Mouse (Mus musculus) kidney, postnatal 36 days (tissue): ENCODE data around the gene Zbtb2.

Experiments used
- DNase-seq, 2 experiments: peaks; one replicate each; pipeline ENCODE4 v3.0.0; 2021 to 2022; ENCODE audit warnings: mixed read lengths in 2 of 2

Gene Zbtb2

DNA sequence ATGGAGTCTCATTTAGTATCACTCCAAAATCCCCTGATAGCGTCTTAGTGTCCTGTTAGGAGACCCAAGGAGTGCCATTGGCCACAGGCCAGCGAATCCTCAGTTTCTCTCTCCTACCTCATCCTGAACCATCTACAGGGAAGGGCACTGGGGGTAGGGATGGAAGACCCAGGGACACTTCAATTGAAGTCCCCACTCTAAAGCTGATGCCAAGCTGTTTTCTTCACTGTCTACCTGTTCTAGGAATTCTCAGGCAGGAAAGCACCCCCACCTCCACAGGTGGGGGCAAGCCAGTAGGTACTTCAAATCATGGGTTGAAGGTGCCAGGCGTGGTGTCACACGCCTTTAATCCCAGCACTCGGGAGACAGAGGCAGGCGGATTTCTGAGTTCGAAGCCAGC is 3.7 kb downstream of the Zbtb2 start:
- DNase-seq: no peak

DNA sequence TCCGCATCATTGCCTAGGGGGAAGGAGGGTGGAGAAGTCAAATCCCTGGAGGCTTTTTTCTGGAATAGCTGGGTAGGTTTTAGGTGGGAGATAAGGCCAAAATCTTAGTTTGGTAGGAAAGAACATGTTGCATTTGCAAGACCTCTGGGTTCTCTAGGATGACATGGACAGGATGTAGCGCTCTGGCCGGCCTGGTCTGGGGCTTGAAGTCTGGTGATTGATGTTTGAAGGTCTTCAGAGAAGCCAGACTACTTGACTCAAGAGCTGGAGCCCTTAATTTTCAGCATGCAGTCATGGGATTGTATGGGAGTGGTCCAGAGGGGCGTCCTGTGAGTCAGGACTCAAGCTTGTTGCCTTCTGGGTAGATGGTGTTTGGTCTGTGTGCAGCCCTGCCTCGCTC is 7.2 kb downstream of the Zbtb2 start:
- DNase-seq: no peak

DNA sequence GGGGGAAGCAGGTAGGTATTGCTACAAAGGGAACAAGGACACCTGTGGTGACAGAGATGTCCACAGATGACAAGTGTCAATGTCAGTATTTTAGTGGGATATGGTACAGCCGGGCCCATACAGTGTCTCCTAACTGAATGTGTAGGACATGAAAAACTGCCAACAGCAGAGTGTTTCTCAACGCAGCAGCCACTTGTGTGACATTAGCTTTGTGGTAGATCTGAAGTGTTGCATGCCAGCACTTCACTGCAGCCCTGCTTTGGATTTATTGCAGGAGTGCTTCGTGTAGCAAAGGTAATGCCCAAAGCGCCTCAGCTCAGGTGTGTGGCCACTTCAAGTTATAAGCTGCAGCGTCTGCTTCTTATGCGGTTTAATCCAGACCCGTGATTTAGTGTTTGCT is 11.0 kb downstream of the Zbtb2 start:
- no peak for DNase-seq

DNA sequence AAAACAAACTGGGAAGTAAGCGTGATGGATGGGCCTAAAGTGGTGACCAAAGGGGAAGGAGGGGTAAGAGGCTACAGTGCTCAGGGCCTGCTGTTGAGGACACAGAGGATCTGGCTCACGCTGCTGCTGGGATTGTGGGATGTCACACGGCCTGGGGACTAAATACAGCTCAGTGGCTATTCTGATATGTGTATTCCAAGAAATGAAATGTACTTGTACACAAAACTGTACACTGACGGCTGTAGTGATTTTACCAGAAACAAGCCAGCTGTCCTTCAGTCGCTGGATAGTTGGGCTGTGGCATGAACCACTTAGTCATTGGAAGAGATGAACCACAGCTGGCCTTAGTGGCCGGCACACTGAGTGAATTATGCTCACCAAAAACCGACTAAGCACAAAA is 11.4 kb downstream of the Zbtb2 start:
- peak in 1 of 2 experiments; percentile 35 for DNase-seq

DNA sequence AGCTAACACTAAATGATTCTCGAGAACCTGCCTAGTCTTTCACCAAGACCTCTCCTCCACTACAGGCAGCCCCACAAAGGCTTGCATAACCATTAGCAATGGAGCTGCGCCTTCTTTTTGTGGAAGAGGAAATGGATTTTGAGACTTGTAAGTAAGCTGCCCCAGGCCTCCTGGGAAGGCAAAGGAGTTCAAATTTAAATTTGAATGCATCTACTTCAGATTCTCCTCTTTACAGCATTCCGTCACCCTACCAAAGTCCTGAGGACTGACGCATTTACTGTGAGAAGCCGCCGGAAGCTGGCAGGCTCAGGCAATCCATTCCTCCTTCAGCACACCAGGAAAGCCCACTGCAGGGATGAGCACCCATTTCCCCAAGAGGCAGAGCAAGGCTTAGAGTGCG is 12.6 kb downstream of the Zbtb2 start:
- no peak for DNase-seq

DNA sequence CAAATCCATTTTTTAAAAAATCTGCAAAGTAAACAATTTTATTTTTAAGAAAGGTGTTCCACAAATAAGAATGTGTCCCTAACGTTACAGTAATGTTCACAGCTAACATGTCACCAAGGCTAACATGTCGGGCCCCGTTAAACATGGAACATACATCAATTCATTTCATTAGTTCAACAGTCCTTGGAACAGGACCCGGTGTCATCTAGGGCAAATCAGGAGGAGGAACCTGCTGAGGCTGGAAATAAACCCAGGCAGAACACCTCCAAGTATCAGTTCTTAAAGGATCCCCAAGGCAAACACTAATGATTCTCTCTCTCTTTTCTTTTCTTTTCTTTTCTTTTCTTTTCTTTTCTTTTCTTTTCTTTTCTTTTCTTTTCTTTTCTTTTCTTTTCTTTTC is 13.2 kb downstream of the Zbtb2 start:
- no peak for DNase-seq

DNA sequence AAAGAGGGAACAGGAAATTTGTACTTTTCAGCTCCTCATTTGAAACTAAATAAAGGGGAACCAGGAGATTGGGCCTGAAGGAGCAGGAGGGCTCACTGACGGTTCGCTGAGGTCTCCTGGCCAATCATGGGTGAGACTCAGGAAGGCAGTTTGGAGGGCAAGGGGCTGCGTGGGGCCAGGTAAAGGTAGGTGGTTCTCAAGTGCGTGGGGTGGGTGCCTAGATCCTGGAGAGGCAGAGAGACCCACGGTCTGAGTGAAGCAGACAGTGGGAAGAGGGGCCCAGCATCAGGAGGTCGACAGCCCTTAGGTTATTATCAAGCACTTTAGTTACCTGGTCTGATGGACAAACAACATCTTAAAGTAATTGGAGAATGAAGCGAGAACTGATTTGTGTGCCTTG is 13.7 kb downstream of the Zbtb2 start:
- DNase-seq: no peak

DNA sequence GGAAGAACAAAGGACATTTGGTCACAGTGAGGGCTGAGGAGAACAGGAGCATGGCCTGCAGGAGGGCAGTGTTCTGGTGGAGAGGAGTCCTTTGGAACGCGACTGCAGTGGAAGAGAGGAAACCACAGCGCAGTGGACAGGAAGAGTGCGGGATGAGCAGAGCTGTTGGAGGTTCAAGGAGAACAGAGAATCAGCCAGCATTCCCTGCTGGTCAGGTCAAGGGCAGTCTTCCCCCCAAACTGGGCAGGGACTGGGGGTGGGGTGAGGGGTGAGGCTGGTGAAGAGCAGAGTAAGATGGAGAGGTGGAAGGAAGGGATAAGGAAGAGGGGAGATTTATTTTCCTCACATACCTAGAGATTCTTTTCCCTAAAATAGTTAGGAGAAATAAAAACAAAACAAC is 14.3 kb downstream of the Zbtb2 start:
- DNase-seq: no peak

DNA sequence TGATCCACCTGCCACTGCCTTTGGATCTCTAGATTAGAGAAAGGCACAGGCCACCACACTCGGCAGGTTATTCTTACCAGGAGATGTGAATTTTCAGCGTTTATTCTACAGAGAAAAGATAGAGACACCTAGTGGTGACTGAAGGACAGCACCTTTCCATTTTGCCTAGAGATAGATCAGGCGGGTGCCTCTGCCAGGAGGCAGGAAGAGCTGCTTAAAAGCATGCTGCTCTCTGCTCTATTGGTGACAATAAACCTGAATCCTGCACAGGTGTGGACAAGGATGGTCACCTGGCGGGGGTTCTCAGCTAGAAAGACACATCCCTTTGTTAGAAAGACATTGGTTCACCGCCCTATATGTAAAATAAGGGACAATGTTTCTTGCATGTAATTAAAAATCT is 15.9 kb downstream of the Zbtb2 start:
- DNase-seq: peak; percentile 32 to 43

DNA sequence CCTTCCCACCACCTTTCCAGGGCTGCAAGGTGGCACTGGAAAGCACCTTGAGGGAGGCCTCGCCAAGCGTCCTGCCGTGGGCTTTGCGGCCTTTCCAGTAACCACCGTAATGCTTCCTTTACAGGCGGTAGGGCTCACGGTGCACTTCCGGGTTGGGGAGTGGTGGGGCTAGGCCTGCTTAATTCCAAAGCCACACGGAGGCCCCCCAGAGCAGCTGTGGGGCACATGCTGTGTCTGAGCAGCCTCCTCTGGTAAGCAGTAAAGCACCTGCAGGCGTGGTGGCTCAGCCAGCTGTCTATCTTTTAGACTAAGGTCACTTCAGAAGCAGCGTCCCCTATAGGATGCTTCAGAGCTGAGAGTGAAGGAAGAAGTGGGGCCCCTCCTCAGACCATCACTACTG is 17.8 kb downstream of the Zbtb2 start:
- DNase-seq: no peak

DNA sequence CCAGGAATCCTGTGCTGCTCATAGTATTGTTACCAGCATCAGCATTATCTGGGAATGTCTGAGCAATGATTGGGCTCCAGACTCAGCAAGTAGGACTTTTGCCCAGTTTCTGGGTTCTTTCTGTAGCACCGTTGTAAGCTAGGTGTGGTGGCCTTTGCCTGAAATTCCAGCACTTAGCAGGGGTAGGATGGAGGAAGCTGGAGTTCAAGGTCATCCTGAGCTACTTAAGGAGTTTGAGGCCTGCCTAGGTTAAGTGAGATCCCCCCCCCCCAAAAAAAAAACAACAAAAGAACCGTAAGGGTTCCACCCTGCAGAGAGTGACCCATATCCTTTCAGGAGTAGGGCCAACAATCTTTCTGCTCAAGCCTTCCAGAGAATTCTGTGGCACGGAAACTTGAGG is 23.3 kb downstream of the Zbtb2 start:
- no peak for DNase-seq

DNA sequence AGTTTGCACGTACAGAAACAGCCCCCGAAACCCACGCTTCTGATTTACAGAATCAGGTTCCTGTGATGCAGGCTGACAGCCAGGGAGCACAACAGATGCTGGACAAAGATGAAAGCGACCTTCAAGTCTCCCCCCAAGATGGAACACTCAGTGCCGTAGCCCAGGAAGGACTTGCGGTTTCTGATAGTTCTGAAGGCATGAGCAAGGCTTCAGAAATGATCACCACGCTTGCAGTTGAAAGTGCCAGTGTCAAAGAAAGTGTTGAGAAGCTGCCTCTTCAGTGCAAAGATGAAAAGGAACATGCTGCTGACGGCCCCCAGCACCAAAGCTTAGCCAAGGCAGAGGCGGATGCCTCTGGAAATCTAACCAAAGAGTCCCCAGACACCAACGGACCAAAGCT is 30.5 kb downstream of the Zbtb2 start:
- no peak for DNase-seq

DNA sequence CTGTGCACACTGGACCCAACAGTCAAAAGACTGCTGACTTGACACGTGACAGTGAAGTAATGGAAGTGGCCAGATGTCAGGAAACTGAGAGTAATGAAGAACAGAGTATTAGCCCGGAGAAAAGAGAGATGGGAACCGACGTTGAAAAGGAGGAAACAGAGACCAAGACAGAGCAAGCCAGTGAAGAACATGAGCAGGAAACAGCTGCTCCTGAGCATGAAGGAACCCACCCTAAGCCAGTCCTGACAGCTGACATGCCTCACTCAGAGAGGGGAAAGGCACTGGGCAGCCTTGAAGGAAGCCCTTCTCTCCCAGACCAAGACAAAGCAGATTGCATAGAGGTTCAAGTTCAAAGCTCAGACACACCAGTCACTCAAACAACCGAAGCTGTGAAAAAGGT is 31.3 kb downstream of the Zbtb2 start:
- DNase-seq: no peak

DNA sequence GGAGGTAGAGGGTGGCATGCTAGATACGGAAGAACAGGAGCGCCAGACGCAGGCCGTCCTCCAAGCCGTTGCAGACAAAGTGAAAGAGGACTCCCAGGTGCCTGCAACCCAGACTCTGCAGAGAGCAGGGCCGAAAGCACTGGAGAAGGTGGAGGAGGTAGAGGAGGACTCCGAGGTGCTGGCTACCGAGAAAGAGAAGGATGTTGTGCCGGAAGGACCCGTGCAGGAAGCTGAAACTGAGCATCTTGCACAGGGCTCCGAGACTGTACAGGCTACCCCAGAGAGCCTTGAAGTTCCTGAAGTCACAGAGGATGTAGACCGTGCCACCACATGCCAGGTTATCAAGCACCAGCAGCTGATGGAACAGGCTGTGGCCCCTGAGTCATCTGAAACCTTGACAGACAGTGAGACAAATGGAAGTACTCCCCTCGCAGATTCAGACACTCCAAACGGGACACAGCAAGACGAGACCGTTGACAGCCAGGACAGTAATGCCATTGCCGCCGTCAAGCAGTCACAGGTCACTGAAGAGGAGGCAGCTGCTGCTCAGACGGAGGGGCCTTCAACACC is 31.9 kb downstream of the Zbtb2 start:
- DNase-seq: no peak

DNA sequence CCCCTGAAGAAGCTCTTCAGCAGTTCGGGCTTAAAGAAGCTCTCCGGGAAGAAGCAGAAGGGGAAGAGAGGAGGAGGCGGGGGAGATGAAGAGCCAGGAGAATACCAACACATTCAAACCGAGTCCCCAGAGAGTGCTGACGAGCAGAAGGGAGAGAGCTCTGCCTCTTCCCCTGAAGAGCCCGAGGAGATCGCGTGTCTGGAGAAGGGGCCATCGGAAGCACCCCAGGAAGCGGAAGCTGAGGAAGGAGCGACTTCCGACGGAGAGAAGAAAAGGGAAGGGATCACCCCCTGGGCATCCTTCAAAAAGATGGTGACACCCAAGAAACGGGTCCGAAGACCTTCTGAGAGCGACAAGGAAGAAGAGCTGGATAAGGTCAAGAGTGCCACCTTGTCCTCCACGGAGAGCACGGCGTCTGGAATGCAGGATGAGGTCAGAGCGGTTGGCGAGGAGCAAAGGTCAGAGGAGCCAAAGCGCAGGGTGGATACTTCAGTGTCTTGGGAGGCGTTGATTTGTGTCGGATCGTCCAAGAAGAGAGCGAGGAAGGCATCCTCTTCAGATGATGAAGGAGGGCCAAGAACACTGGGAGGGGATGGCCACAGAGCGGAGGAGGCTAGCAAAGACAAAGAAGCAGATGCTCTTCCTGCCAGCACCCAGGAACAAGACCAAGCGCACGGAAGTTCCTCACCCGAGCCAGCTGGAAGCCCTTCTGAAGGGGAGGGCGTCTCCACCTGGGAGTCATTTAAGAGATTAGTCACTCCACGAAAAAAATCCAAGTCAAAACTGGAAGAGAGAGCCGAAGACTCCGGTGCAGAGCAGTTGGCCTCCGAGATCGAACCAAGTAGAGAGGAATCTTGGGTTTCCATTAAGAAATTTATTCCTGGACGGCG is 33.3 kb downstream of the Zbtb2 start:
- DNase-seq: no peak

DNA sequence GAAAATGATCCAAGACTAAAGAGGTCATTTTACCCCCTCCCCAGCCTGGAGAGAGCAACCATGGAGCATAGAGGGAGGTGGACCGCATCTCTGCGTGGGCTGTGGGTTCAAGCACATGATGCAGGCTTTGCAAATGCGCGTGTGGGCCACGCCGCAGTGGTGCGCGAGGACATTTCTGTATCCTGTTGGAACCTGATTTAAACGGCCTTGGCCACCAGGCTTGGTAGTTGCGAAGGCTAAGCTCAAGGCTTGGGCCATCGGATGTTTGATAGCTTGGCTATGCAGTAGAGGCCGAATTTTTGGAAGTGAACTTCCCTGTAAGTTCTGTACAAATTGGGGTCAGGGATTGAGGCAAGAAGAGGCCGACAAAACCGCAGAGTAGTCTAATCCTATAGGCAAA is 40.3 kb downstream of the Zbtb2 start:
- DNase-seq: no peak

DNA sequence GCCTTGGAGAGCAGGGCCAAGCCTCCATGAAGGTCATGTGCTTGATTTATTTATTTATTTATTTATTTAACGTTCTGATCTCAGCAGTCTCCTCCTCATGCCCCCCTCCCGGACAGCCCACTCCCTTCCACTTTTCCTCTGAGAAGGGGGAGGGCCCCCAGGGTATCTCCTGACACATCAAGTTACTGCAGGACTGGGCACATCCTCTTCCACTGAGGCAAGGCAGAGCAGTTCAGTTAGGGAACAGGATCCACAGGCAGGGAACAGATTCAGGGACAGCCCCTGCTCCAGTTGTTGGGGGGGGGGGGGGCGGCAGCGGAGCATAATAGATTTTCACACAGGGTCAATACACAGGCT is 40.8 kb downstream of the Zbtb2 start:
- no peak for DNase-seq

DNA sequence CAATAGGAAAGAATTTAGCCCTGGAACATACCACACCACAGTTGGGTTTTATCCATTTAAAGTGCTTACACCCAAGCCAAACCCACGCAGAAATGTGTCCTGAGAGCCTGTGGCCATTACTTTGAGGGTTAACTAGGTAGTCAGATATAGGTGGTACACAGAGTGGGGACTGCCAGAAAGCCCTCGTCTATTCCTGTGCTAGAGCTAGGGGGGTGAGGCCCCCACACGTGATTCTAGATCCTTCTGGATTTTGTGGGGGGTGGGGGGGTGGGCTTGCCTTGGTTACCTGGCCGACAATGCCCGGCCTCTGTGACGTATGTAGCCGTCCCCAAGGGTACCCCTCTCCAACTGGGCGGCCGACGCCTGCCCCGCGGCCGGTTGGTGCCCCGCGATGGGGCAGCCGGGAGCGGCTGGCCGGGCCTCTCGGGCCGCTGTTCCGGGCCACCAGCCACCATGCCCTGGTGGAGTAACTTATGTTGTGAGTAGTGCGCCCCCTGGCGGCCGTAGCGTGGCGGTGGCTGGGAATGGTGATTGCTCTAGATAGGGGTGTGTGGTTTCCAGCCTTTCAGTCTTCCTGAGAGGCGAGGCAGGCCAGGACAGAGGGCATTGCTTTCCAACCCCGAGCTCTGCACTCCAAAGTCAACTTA is 41.3 kb downstream of the Zbtb2 start:
- peak; percentile 93 to 96 for DNase-seq

DNA sequence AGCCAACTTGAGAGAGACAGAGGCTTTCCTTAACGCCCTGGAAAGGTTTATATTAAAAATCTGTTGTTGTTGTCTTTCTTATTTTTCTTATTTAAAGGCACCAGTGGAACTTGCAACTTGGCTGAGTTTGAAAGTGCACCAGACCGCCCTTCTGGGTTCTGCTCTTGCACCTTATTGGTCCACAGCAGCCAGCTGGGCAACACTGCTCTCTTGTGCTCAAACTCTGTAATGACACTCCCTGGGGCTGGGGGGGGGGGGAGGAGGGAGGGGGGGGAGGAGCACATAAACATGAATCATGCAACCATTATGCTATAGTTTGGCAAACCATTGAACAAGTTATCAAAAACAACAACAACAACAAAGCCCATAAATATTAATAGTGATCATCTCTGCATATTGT is 46.5 kb downstream of the Zbtb2 start:
- peak; percentile 36 to 60 for DNase-seq

DNA sequence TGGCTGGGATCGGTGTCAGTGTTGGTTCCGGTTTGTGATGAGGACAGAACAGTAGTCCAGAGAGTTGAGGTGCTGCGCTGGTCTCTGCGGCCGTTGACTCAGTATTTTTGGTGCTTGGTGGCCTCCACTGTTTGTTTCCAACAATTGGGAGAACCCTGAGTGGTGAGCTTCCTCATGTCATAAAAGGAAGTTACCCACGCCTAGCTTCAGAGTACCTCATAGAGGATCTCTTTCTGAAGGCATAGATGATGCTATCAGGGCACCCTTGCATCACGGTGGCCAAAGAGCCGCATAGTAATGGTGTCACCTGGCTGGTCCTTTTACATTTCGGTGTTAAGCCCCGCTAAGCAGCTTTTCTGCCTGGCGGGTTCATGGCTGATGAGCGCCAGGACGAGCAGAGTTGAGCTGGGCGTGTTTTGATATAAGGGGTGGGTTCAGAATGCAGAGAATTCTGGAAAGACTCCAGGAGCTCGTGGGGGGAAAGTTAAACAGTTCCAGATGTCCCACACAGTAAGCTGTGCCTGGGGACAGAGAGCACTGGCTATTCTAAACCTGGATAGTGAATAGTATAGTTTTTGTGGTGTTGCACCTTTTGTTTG is 48.9 kb downstream of the Zbtb2 start:
- peak; percentile 35 to 41 for DNase-seq

DNA sequence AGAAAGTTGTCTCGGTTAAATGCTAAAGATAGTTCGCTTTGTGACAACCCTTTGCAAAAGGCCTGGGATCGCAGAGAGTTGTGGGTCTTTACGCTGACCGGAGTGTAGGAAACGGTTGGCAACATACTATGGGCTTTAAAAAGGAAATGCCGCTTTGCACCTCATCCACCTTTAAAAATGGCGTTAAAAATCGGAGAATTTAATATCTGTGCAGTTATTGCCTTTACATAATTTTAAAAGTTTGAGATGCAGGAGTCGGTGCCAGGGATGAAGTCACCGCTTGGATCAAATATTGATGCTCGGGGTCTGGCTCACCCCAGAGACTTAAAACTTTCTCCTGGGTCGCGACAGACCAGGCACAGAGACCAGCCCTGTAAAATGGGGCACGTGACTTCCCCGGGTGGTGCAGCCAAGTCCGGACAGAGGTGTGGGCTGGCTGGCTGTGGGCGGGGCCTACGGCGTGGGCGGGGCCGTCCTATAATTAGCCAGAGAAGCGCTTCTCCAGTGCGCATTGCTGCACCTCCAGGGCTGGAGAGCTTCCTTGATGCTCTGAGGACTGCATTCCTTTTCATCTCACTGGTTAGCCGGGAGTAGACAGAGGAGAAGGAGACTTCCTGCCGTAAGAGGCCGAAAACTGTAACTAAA is 53.7 kb downstream of the Zbtb2 start:
- DNase-seq: peak; percentile 92 to 96

DNA sequence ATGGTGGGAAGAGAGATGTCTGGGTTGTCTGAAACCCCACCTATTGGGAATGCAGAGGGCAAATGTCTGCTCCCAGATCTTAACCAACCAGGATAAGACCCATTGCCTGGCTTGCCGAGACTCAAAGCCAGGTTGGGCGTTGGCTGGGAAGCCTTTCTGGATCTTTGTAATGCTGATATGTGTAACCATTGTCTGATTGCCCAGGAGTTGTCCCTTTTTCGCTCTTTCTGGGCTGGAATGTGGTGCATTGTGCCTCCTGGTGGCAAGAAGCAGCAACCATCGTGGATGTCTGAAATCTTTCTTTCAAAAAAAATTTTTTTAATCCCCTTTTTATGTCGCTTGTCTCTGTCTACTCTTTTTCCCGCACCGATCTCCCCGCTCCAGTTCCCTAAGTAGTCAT is 54.6 kb downstream of the Zbtb2 start:
- DNase-seq: peak; percentile 40 to 74

DNA sequence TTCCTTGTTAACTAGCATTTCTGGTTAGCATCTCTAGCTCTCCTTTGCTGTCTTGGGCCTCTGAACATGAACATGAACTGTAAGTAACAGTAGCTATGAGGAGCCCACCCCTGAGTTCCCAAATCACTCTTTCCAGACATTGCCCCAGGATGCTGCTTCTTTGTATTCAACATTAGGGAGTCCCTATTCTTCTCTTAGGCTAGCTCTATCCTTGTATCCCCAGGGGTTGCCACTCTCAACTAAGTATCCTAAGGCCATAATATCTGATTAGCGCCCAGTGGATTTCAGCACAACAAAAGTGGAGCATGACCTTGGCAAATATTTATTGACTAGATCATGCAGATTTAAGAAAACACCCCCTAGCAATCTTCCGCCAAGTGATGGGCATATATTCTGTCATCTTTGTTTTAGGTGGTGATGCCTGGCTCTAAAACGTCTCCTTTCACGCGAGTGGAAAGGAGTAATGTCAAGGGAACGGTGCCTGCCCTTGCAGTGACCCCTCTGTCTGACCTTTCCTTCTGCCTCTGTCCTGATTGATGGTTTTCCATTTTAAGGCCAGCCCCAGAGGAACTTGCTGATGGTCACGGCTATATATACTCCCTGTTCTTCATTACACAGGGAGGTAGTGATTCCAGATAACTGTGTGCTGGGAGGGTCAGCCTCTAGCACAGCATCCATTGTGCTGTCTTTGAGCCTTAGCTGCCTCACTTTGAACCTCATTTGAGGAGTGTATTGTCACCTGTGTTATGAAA is 55.5 kb downstream of the Zbtb2 start:
- DNase-seq: peak in 1 of 2 experiments; percentile 8
